Mouse (Mus musculus) CD4-positive helper T cell, adult 2 months (primary cell): ENCODE measurements around the gene Snai1.

Experiments used
- DNase-seq: peaks from one replicate; pipeline ENCODE4 v3.0.0-alpha.2; 2012; ENCODE audit warnings: low read depth, missing footprints, low spot score

The Snai1 gene

GRCm38 (mm10) chr2:167519606-167520252, 18.3 kb upstream of the Snai1 start:
- DNase-seq = peak; percentile 40

GRCm38 (mm10) chr2:167528278-167528677, 9.7 kb upstream of the Snai1 start:
- peak; percentile 36 for DNase-seq

GRCm38 (mm10) chr2:167529935-167530513, 8.0 kb upstream of the Snai1 start:
- DNase-seq = no peak

- no peak for DNase-seq
Observed at GRCm38 (mm10) chr2:167530536-167530935, 7.5 kb upstream of the Snai1 start.

GRCm38 (mm10) chr2:167532131-167532530, 5.9 kb upstream of the Snai1 start:
- DNase-seq = peak; percentile 60

GRCm38 (mm10) chr2:167533880-167534279, 4.1 kb upstream of the Snai1 start:
- DNase-seq = peak; percentile 44

- no peak for DNase-seq
Observed at GRCm38 (mm10) chr2:167536320-167536945, 1.6 kb upstream of the Snai1 start.

- no peak for DNase-seq
Observed at GRCm38 (mm10) chr2:167538671-167539306, 794 bp downstream of the Snai1 start.

GRCm38 (mm10) chr2:167539536-167540476, 1.8 kb downstream of the Snai1 start:
- DNase-seq = no peak

- no peak for DNase-seq
Observed at GRCm38 (mm10) chr2:167540477-167541110, 2.6 kb downstream of the Snai1 start.

GRCm38 (mm10) chr2:167541324-167541723, 3.3 kb downstream of the Snai1 start:
- no peak for DNase-seq

GRCm38 (mm10) chr2:167541761-167542160, 3.8 kb downstream of the Snai1 start:
- no peak for DNase-seq

- DNase-seq = no peak
Observed at GRCm38 (mm10) chr2:167542361-167542760, 4.4 kb downstream of the Snai1 start.

- no peak for DNase-seq
Observed at GRCm38 (mm10) chr2:167543121-167544003, 5.4 kb downstream of the Snai1 start.

- no peak for DNase-seq
Observed at GRCm38 (mm10) chr2:167544004-167544356, 6.0 kb downstream of the Snai1 start.

GRCm38 (mm10) chr2:167544456-167544855, 6.5 kb downstream of the Snai1 start:
- no peak for DNase-seq

- DNase-seq = no peak
Observed at GRCm38 (mm10) chr2:167546447-167547195, 8.6 kb downstream of the Snai1 start.

- no peak for DNase-seq
Observed at GRCm38 (mm10) chr2:167547444-167547843, 9.4 kb downstream of the Snai1 start.

- no peak for DNase-seq
Observed at GRCm38 (mm10) chr2:167548961-167549360, 11.0 kb downstream of the Snai1 start.
